Mouse (Mus musculus) intestine, embryonic 15.5 days (tissue): ENCODE data around the gene Chrna1. TPM values are rescaled to one million over a fixed set of nuclear protein-coding genes. Genes with fewer than 3 reads are reported as not detected.
A peak's percentile ranks its signal among the peaks of the same experiment; 100 is the strongest.

Experiments
- ATAC-seq: fragments of 200-750 bp; cut with Nextera tagmentation; 2 replicates; pipeline ENCODE4 v1.8.0; 2017; ENCODE audit warnings: moderate TSS enrichment, moderate library complexity
- H3K27ac ChIP-seq: fragments of 300-500 bp; sonication (generic); 2 replicates; pipeline ENCODE4 v1.5.1; 2015; ENCODE audit warnings: mild to moderate bottlenecking, inconsistent platforms
- H3K27me3 ChIP-seq: fragments of 300-500 bp; sonication (generic); replicated peaks from 2 replicates; pipeline ENCODE4 v1.6.1; 2015; ENCODE audit warnings: inconsistent platforms
- H3K36me3 ChIP-seq: fragments of 300-500 bp; sonication (generic); 2 replicates; pipeline ENCODE4 v1.6.1; 2015; ENCODE audit warnings: inconsistent platforms
- H3K4me1 ChIP-seq: fragments of 300-500 bp; sonication (generic); replicated peaks from 2 replicates; pipeline ENCODE4 v1.6.1; 2015; ENCODE audit warnings: inconsistent platforms
- H3K4me2 ChIP-seq: fragments of 300-500 bp; sonication (generic); replicated peaks from 2 replicates; pipeline ENCODE4 v1.6.1; 2015; ENCODE audit warnings: mild to moderate bottlenecking, inconsistent platforms
- H3K4me3 ChIP-seq: fragments of 300-500 bp; sonication (generic); replicated peaks from 2 replicates; pipeline ENCODE4 v1.5.1; 2015; ENCODE audit warnings: inconsistent platforms
- H3K9ac ChIP-seq: fragments of 300-500 bp; sonication (generic); 2 replicates; pipeline ENCODE4 v1.6.1; 2015; ENCODE audit warnings: inconsistent platforms
- H3K9me3 ChIP-seq: fragments of 300-500 bp; sonication (generic); 2 replicates; pipeline ENCODE4 v1.6.1; 2016; ENCODE audit warnings: inconsistent platforms
- WGBS: fragments of 180-500 bp; shearing (Covaris S2); methylation state at CpG from one replicate; pipeline ENCODE4 v1.1.7; 2015; 5-methylcytosine and 5-hydroxymethylcytosine counted together
- polyA plus RNA-seq: library from polyadenylated mRNA; unstranded; fragments of >200 nt; fragmentation: Nextera tagmentation; extraction: Ambion mirVana; gene quantifications from 2 replicates; pipeline ENCODE4 v1.2.1, GENCODE M21; 2015

Gene Chrna1
- polyA plus RNA-seq, 1 experiment from 2014 or later = 0.25 TPM

GRCm38 (mm10) chr2:73527956-73528355 lies 52.2 kb downstream of the Chrna1 start:
- no peak overlapping the region for H3K9ac ChIP-seq
- no peak for ATAC-seq

GRCm38 (mm10) chr2:73526691-73527090 lies 53.4 kb downstream of the Chrna1 start:
- ATAC-seq = no peak
- Histone ChIP-seq H3K27ac (0 out of 2 replicates have a peak overlapping the region, but pooled peaks have one; percentile 38), H3K4me3 (no peak overlapping the region), H3K4me2 (peak overlapping the region; percentile 36), H3K27me3 (no peaks in the 10 kb centered on the region), H3K4me1 (peaks cover 24% of the 10 kb centered on the region), H3K36me3 (no peaks in the 10 kb centered on the region), H3K9ac (no peak overlapping the region), H3K9me3 (no peaks in the 10 kb centered on the region)
- 58% methylated on average over 9 of the region's 9 CpGs for WGBS

More at GRCm38 (mm10) chr2:73527956-73528355, 52.2 kb downstream of the Chrna1 start:
- no peaks in the 10 kb centered on the region for H3K36me3 ChIP-seq
- H3K4me3 ChIP-seq = peak overlapping the region; percentile 87
- no peaks in the 10 kb centered on the region for H3K9me3 ChIP-seq
- WGBS = 58% methylated on average over 11 of the region's 11 CpGs
- no peak overlapping the region for H3K27ac ChIP-seq
- H3K4me2 ChIP-seq = peak overlapping the region; percentile 70
- peaks cover 15% of the 10 kb centered on the region for H3K4me1 ChIP-seq
- H3K27me3 ChIP-seq = no peaks in the 10 kb centered on the region

GRCm38 (mm10) chr2:73522891-73523290 lies 57.2 kb downstream of the Chrna1 start:
- no peak for ATAC-seq
- Histone ChIP-seq H3K4me2 (no peak overlapping the region), H3K27me3 (no peaks in the 10 kb centered on the region), H3K4me3 (no peak overlapping the region), H3K36me3 (no peaks in the 10 kb centered on the region), H3K9ac (no peak overlapping the region; the same call in 1 of the 2 replicates), H3K27ac (0 out of 2 replicates have a peak overlapping the region, but pooled peaks have one; percentile 38), H3K4me1 (peaks cover 25% of the 10 kb centered on the region), H3K9me3 (no peaks in the 10 kb centered on the region)
- WGBS = 59% methylated on average over 8 of the region's 8 CpGs

- Histone ChIP-seq H3K4me1 (peaks cover 25% of the 10 kb centered on the region), H3K4me2 (no peak overlapping the region), H3K4me3 (no peak overlapping the region), H3K9ac (no peak overlapping the region), H3K36me3 (no peaks in the 10 kb centered on the region), H3K9me3 (no peaks in the 10 kb centered on the region), H3K27ac (no peak overlapping the region), H3K27me3 (no peaks in the 10 kb centered on the region)
- ATAC-seq = no peak
- WGBS = 64% methylated on average over 6 of the region's 6 CpGs
Measured at GRCm38 (mm10) chr2:73522336-73522735, 57.8 kb downstream of the Chrna1 start.

GRCm38 (mm10) chr2:73521737-73522136 lies 58.4 kb downstream of the Chrna1 start:
- Histone ChIP-seq H3K9me3 (no peaks in the 10 kb centered on the region), H3K4me1 (peaks cover 20% of the 10 kb centered on the region), H3K4me3 (no peak overlapping the region), H3K27ac (0 out of 2 replicates have a peak overlapping the region, but pooled peaks have one; percentile 22), H3K9ac (no peak overlapping the region), H3K36me3 (no peaks in the 10 kb centered on the region), H3K27me3 (no peaks in the 10 kb centered on the region), H3K4me2 (no peak overlapping the region)
- ATAC-seq = peak; percentile 71
- WGBS = 15% methylated on average over 5 of the region's 5 CpGs

GRCm38 (mm10) chr2:73518966-73519365 lies 61.2 kb downstream of the Chrna1 start:
- Histone ChIP-seq H3K4me1 (peaks cover 17% of the 10 kb centered on the region; the same call in 1 of the 2 replicates), H3K27me3 (no peaks in the 10 kb centered on the region), H3K4me2 (no peak overlapping the region), H3K9ac (no peak overlapping the region), H3K4me3 (no peak overlapping the region), H3K9me3 (no peaks in the 10 kb centered on the region), H3K36me3 (no peaks in the 10 kb centered on the region), H3K27ac (no peak overlapping the region)
- WGBS = 62% methylated on average over 5 of the region's 5 CpGs
- ATAC-seq = no peak

- 75% methylated on average over 2 of the region's 2 CpGs for WGBS
- no peak for ATAC-seq
- no peak overlapping the region for H3K27ac ChIP-seq
Measured at GRCm38 (mm10) chr2:73518311-73518710, 61.8 kb downstream of the Chrna1 start.

GRCm38 (mm10) chr2:73514178-73514577 lies 66.0 kb downstream of the Chrna1 start:
- Histone ChIP-seq H3K9ac (no peak overlapping the region), H3K4me3 (no peak overlapping the region), H3K4me2 (no peak overlapping the region), H3K4me1 (peaks cover 12% of the 10 kb centered on the region), H3K9me3 (no peaks in the 10 kb centered on the region), H3K27ac (no peak overlapping the region), H3K27me3 (no peaks in the 10 kb centered on the region), H3K36me3 (no peaks in the 10 kb centered on the region)
- 86% methylated on average over 6 of the region's 6 CpGs for WGBS
- no peak for ATAC-seq

More at GRCm38 (mm10) chr2:73518311-73518710, 61.8 kb downstream of the Chrna1 start:
- no peak overlapping the region for H3K4me3 ChIP-seq
- H3K4me1 ChIP-seq = peaks cover 16% of the 10 kb centered on the region; the same call in 1 of the 2 replicates
- H3K27me3 ChIP-seq = no peaks in the 10 kb centered on the region
- H3K4me2 ChIP-seq = no peak overlapping the region
- no peaks in the 10 kb centered on the region for H3K9me3 ChIP-seq
- no peak overlapping the region for H3K9ac ChIP-seq
- no peaks in the 10 kb centered on the region for H3K36me3 ChIP-seq

Other genes starting within 250 kb of the Chrna1 start
- 11.8 and 12.3 TPM in 2 replicates for gene Gpr155, start 193.8 kb downstream of the Chrna1 start, polyA plus RNA-seq
- gene Wipf1, start 50.6 kb downstream of the Chrna1 start, polyA plus RNA-seq = 9.5 and 10.1 TPM in 2 replicates
- 15.9 and 16.9 TPM in 2 replicates for gene Chn1, start 195.0 kb upstream of the Chrna1 start, polyA plus RNA-seq